Mouse (Mus musculus): Measurements from ENCODE around the gene 4933406M09Rik.

Gene 4933406M09Rik

DNA sequence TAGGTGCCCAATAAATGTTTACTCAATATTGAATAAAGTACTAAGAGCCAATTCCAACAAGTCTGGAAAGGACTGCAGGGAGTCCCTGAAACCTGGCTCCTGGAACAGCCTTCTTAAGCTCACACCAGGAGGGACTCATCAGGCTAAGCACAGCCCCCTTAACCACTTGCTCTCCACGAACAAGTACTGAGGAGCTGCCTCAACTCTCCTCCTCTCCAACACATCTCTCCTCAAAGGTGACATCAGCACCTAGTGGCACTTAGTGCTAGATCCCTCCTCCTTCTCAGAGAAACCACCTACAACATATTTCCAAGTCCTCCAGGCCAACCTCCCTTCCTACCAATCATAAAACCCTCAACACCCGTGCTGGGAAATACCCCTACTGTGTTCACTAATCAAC is 42.2 kb upstream of the 4933406M09Rik start:
- no peak for TF ChIP-seq NANOG (IDR thresholded peaks at IDR 0.05; ENCODE audit: borderline replicate concordance, low read length)
- Histone ChIP-seq H3K9me3 (ENCODE audit: low read length) (no peaks in the 10 kb centered on the region), H3K4me3 (replicated peaks; ENCODE audit: low read length) (peak overlapping the region; percentile 82; the same call in 1 of the 2 replicates), H3K27me3 (ENCODE audit: insufficient read depth, low read length) (peaks cover 17% of the 10 kb centered on the region; the same call in 1 of the 2 replicates), H3K4me1 (replicated peaks; ENCODE audit: low read depth, low read length) (peaks cover 59% of the 10 kb centered on the region), H3K36me3 (ENCODE audit: insufficient read depth, low read length) (peaks cover 33% of the 10 kb centered on the region)

GRCm38 (mm10) chr1:134344005-134344950 is 41.5 kb upstream of the 4933406M09Rik start:
- H3K36me3 ChIP-seq (ENCODE audit: insufficient read depth, low read length): peaks cover 38% of the 10 kb centered on the region
- peaks cover 17% of the 10 kb centered on the region; the same call in 1 of the 2 replicates for H3K27me3 ChIP-seq (ENCODE audit: insufficient read depth, low read length)
- peak overlapping the region; percentile 82 for H3K4me3 ChIP-seq (replicated peaks; ENCODE audit: low read length)
- TF ChIP-seq POU5F1 (IDR thresholded peaks at IDR 0.05; ENCODE audit: borderline replicate concordance, low read length) (no peak), CTCF (conservative IDR thresholded peaks at IDR 0.05; ENCODE audit: low read length) (no peak), NANOG (IDR thresholded peaks at IDR 0.05; ENCODE audit: borderline replicate concordance, low read length) (no peak)
- H3K9me3 ChIP-seq (ENCODE audit: low read length): no peaks in the 10 kb centered on the region
- H3K4me1 ChIP-seq (replicated peaks; ENCODE audit: low read depth, low read length): peaks cover 59% of the 10 kb centered on the region

DNA sequence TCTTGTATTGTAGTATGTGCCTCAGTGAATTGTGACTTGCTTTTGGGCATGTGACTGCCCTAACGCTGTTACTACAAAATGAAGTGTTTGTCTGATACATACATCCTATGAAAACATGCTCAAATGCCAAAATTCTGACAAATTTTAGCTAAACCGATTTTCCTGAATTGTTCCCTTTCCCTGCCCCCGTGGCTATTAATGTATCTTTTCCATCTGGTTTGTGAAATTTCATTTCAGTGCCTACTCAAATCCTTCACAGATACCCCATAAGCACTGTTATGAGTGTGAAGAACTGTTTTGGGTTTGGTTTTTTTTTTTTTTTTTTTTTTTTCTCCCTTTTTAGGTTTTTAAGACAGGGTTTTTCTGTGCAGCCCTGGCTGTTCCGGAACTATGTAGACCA is 40.7 kb upstream of the 4933406M09Rik start:
- TF ChIP-seq NANOG (IDR thresholded peaks at IDR 0.05; ENCODE audit: borderline replicate concordance, low read length) (no peak), POU5F1 (IDR thresholded peaks at IDR 0.05; ENCODE audit: borderline replicate concordance, low read length) (no peak), CTCF (conservative IDR thresholded peaks at IDR 0.05; ENCODE audit: low read length) (no peak)

DNA sequence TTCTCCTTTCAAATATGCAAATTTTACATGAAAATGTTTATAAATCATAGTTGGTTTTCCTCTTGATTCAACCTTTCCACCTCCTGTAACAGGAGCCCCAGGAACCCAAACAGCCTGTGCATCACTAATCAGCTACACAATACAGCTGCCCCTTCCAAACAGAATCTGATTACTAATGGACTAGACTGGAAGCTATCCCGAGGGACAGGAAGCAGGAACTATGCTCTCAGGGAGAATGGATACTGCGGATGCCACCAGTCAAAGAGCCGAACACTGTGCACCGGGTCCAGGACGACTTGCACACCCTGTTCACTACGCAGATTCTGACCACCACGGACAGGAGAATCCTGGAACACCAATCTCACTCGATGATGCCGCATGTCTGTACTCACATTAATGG is 37.9 kb upstream of the 4933406M09Rik start:
- TF ChIP-seq POU5F1 (IDR thresholded peaks at IDR 0.05; ENCODE audit: borderline replicate concordance, low read length): no peak
- Histone ChIP-seq H3K36me3 (ENCODE audit: insufficient read depth, low read length) (peaks cover 74% of the 10 kb centered on the region), H3K4me3 (replicated peaks; ENCODE audit: low read length) (no peak overlapping the region), H3K27me3 (ENCODE audit: insufficient read depth, low read length) (0 out of 2 replicates have a peak, but pooled peaks cover 9% of the 10 kb centered on the region), H3K4me1 (replicated peaks; ENCODE audit: low read depth, low read length) (peaks cover 43% of the 10 kb centered on the region), H3K9me3 (ENCODE audit: low read length) (no peaks in the 10 kb centered on the region)

More for the DNA sequence above, 40.7 kb upstream of the 4933406M09Rik start:
- H3K4me1 ChIP-seq (replicated peaks; ENCODE audit: low read depth, low read length): peaks cover 52% of the 10 kb centered on the region
- peaks cover 17% of the 10 kb centered on the region; the same call in 1 of the 2 replicates for H3K27me3 ChIP-seq (ENCODE audit: insufficient read depth, low read length)
- H3K36me3 ChIP-seq (ENCODE audit: insufficient read depth, low read length): peaks cover 46% of the 10 kb centered on the region
- no peak overlapping the region; the same call in 1 of the 2 replicates for H3K4me3 ChIP-seq (replicated peaks; ENCODE audit: low read length)
- no peaks in the 10 kb centered on the region for H3K9me3 ChIP-seq (ENCODE audit: low read length)

- H3K4me3 ChIP-seq (replicated peaks; ENCODE audit: low read length): no peak overlapping the region
- TF ChIP-seq CTCF (conservative IDR thresholded peaks at IDR 0.05; ENCODE audit: low read length): no peak
- TF ChIP-seq POU5F1 (IDR thresholded peaks at IDR 0.05; ENCODE audit: borderline replicate concordance, low read length): no peak
- no peak for TF ChIP-seq NANOG (IDR thresholded peaks at IDR 0.05; ENCODE audit: borderline replicate concordance, low read length)
- H3K4me1 ChIP-seq (replicated peaks; ENCODE audit: low read depth, low read length): peaks cover 4% of the 10 kb centered on the region
- H3K27me3 ChIP-seq (ENCODE audit: insufficient read depth, low read length): no peaks in the 10 kb centered on the region
- peaks cover 97% of the 10 kb centered on the region for H3K36me3 ChIP-seq (ENCODE audit: insufficient read depth, low read length)
- no peaks in the 10 kb centered on the region for H3K9me3 ChIP-seq (ENCODE audit: low read length)
Measured at GRCm38 (mm10) chr1:134353326-134353725, 32.4 kb upstream of the 4933406M09Rik start.

GRCm38 (mm10) chr1:134357461-134357860 is 28.3 kb upstream of the 4933406M09Rik start:
- Histone ChIP-seq H3K9me3 (ENCODE audit: low read length) (no peaks in the 10 kb centered on the region), H3K27me3 (ENCODE audit: insufficient read depth, low read length) (no peaks in the 10 kb centered on the region), H3K4me3 (replicated peaks; ENCODE audit: low read length) (no peak overlapping the region), H3K4me1 (replicated peaks; ENCODE audit: low read depth, low read length) (peaks cover 32% of the 10 kb centered on the region), H3K36me3 (ENCODE audit: insufficient read depth, low read length) (peaks cover 82% of the 10 kb centered on the region)
- TF ChIP-seq POU5F1 (IDR thresholded peaks at IDR 0.05; ENCODE audit: borderline replicate concordance, low read length) (no peak), NANOG (IDR thresholded peaks at IDR 0.05; ENCODE audit: borderline replicate concordance, low read length) (no peak), CTCF (conservative IDR thresholded peaks at IDR 0.05; ENCODE audit: low read length) (no peak)

DNA sequence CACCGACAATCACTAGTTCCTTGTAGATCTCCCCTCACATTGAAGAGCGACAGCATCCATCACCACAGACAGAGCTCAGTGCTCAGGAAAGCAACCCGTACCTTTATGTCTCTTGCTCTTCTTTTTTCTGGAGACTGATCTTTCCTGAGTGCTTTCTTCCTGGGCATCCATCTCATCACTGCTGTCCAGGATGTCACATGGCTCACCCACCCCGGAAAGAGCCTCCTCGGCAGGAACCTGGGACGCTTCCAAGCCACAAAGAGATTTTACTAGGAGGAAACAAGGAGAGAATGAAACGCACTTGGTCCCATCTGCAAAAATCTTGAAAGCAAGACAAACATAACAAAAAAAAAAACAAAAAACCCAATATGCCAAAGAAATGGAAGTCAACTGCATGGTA is 25.1 kb upstream of the 4933406M09Rik start:
- H3K4me1 ChIP-seq (replicated peaks; ENCODE audit: low read depth, low read length): peaks cover 36% of the 10 kb centered on the region
- peak overlapping the region; percentile 94 for H3K4me3 ChIP-seq (replicated peaks; ENCODE audit: low read length)
- TF ChIP-seq POU5F1 (IDR thresholded peaks at IDR 0.05; ENCODE audit: borderline replicate concordance, low read length) (no peak), CTCF (conservative IDR thresholded peaks at IDR 0.05; ENCODE audit: low read length) (no peak), NANOG (IDR thresholded peaks at IDR 0.05; ENCODE audit: borderline replicate concordance, low read length) (no peak)
- H3K9me3 ChIP-seq (ENCODE audit: low read length): no peaks in the 10 kb centered on the region
- H3K27me3 ChIP-seq (ENCODE audit: insufficient read depth, low read length): no peaks in the 10 kb centered on the region
- H3K36me3 ChIP-seq (ENCODE audit: insufficient read depth, low read length): peaks cover 50% of the 10 kb centered on the region

DNA sequence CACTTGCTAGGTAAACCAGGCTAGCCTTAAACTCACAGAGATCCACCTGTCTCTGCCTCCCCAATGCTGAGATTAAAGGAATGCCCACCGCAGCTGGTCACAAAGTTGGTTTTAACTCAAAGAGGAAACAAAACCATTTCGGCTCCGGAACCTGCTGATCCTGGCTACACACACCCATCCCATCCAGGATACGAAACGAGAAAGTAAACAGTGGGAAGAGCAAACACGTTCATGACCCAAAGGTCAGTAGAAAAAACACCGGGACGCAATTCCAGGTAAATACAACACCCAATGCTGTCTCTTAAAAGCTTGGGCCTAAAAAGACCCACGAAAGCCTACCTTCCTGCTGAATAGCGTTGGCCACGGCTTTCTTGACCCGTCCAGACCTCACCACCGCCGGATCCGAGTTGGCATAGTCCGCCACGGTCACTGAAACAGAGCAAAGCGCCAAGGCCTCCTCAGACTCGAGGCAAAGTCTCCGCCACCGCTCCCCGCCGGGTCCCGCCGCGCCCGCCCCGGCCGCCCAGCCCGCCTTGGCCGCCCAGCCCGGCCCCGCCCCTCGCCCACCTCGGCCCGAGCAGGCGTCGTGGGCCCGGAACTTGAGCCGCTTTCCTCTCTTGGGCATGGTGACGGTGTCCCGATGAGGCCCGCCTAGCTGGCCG is 24.4 kb upstream of the 4933406M09Rik start:
- Histone ChIP-seq H3K4me3 (replicated peaks; ENCODE audit: low read length) (peak overlapping the region; percentile 94), H3K4me1 (replicated peaks; ENCODE audit: low read depth, low read length) (peaks cover 36% of the 10 kb centered on the region), H3K9me3 (ENCODE audit: low read length) (no peaks in the 10 kb centered on the region), H3K36me3 (ENCODE audit: insufficient read depth, low read length) (peaks cover 44% of the 10 kb centered on the region), H3K27me3 (ENCODE audit: insufficient read depth, low read length) (no peaks in the 10 kb centered on the region)
- TF ChIP-seq NANOG (IDR thresholded peaks at IDR 0.05; ENCODE audit: borderline replicate concordance, low read length) (no peak), POU5F1 (IDR thresholded peaks at IDR 0.05; ENCODE audit: borderline replicate concordance, low read length) (no peak), CTCF (conservative IDR thresholded peaks at IDR 0.05; ENCODE audit: low read length) (no peak)
